ENCODE assay signal across 13 mouse cellular contexts in genomic region chr8:117061180-117061880, GRCm38 (mm10). TPM values are rescaled to one million over a fixed set of nuclear protein-coding genes. Genes with fewer than 3 reads are reported as not detected.
DNase-seq lines count a peak whose midpoint lies in the region; ATAC-seq and TF ChIP-seq lines count a peak whose summit lies in the region.
"Had no signal": no experiment of that assay in that cellular context is flagged by ENCODE, and none has a peak within 500 bp of the region (broad histone marks: within the 10 kb centered on the region; RNA-seq: fewer than 3 reads in every experiment).

No protein-coding gene starts in this region.

- H3K36me3 ChIP-seq in forebrain, embryonic 14.5 days (ENCODE audit: control insufficient read depth, insufficient read depth, low read length) = no peaks in the 10 kb centered on the region
- H3K36me3 ChIP-seq in forebrain, embryonic 15.5 days = no peaks in the 10 kb centered on the region
- no peaks in the 10 kb centered on the region for H3K36me3 ChIP-seq in midbrain, postnatal 0 days (ENCODE audit: insufficient read depth, low read length)
- no peaks in the 10 kb centered on the region for H3K36me3 ChIP-seq in limb, embryonic 10.5 days
- H3K36me3 ChIP-seq in intestine, embryonic 16.5 days (ENCODE audit: control insufficient read depth, insufficient read depth, low read length) = no peaks in the 10 kb centered on the region
- H3K36me3 ChIP-seq: liver, embryonic 12.5 days had no signal

- peak; percentile 55 for DNase-seq in forebrain, embryonic 14.5 days (ENCODE audit: low spot score)
- peak; percentile 27 for DNase-seq in Muller cell, postnatal 12 days (ENCODE audit: inconsistent ontology term)
- DNase-seq in frontal cortex, postnatal 10 days (ENCODE audit: low spot score in 2 of 2) = peak; percentile 21 to 26
- DNase-seq in midbrain, postnatal 0 days (ENCODE audit: low spot score) = peak; percentile 45
- no peak for DNase-seq in spleen, postnatal 4 days (ENCODE audit: low spot score in 2 of 2)
- no peak for DNase-seq in limb, embryonic 10.5 days (ENCODE audit: low spot score)
- DNase-seq: cerebellum, adult 8-10 months had no signal

- no peak overlapping the region for H3K27ac ChIP-seq in forebrain, embryonic 14.5 days (ENCODE audit: low read depth, low read length)
- no peak overlapping the region for H3K27ac ChIP-seq in forebrain, embryonic 15.5 days (replicated peaks)
- H3K27ac ChIP-seq in midbrain, postnatal 0 days (ENCODE audit: low read depth, low read length) = peak overlapping the region; percentile 38; the same call in 1 of the 2 replicates
- no peak overlapping the region for H3K27ac ChIP-seq in limb, embryonic 10.5 days
- H3K27ac ChIP-seq in intestine, embryonic 16.5 days (ENCODE audit: low read length) = no peak overlapping the region
- H3K27ac ChIP-seq: liver, embryonic 12.5 days had no signal

- no peak for ATAC-seq in forebrain, embryonic 14.5 days
- ATAC-seq in forebrain, embryonic 15.5 days (replicated peaks) = no peak
- no peak for ATAC-seq in midbrain, postnatal 0 days (ENCODE audit: low FRiP score)
- ATAC-seq in intestine, embryonic 16.5 days = no peak
- ATAC-seq: liver, embryonic 12.5 days had no signal

- TF ChIP-seq CTCF in midbrain, postnatal 0 days (IDR thresholded peaks at IDR 0.05) = no peak

- 63% methylated on average over 13 of the region's 13 CpGs for WGBS in forebrain, embryonic 14.5 days
- WGBS in forebrain, embryonic 15.5 days = 67% methylated on average over 13 of the region's 13 CpGs
- 46% methylated on average over 13 of the region's 13 CpGs for WGBS in midbrain, postnatal 0 days
- WGBS in limb, embryonic 10.5 days = 68% methylated on average over 13 of the region's 13 CpGs
- 68% methylated on average over 13 of the region's 13 CpGs for WGBS in intestine, embryonic 16.5 days

- H3K4me1 ChIP-seq in forebrain, embryonic 14.5 days (ENCODE audit: control insufficient read depth, insufficient read depth, low read length) = no peaks in the 10 kb centered on the region
- H3K4me1 ChIP-seq in forebrain, embryonic 15.5 days = no peaks in the 10 kb centered on the region
- H3K4me1 ChIP-seq in midbrain, postnatal 0 days (ENCODE audit: insufficient read depth, low read length) = no peaks in the 10 kb centered on the region
- 0 out of 2 replicates have a peak, but pooled peaks cover 3% of the 10 kb centered on the region for H3K4me1 ChIP-seq in limb, embryonic 10.5 days
- H3K4me1 ChIP-seq in intestine, embryonic 16.5 days (ENCODE audit: control insufficient read depth, insufficient read depth, low read length) = no peaks in the 10 kb centered on the region
- H3K4me1 ChIP-seq: liver, embryonic 12.5 days had no signal

- H3K9me3 ChIP-seq in forebrain, embryonic 14.5 days (replicated peaks; ENCODE audit: control insufficient read depth, low read length) = no peaks in the 10 kb centered on the region; the same call in 1 of the 2 replicates
- H3K9me3 ChIP-seq in forebrain, embryonic 15.5 days = no peaks in the 10 kb centered on the region
- peaks cover 3% of the 10 kb centered on the region; the same call in 1 of the 2 replicates for H3K9me3 ChIP-seq in midbrain, postnatal 0 days (ENCODE audit: low read length)
- H3K9me3 ChIP-seq in limb, embryonic 10.5 days (replicated peaks) = no peaks in the 10 kb centered on the region; the same call in 1 of the 2 replicates
- H3K9me3 ChIP-seq in intestine, embryonic 16.5 days (ENCODE audit: control insufficient read depth, low read length) = peaks cover 6% of the 10 kb centered on the region; the same call in 1 of the 2 replicates
- H3K9me3 ChIP-seq: liver, embryonic 12.5 days had no signal

- no peak overlapping the region for H3K9ac ChIP-seq in forebrain, embryonic 14.5 days (ENCODE audit: low read length)
- H3K9ac ChIP-seq in forebrain, embryonic 15.5 days (replicated peaks) = no peak overlapping the region
- H3K9ac ChIP-seq in midbrain, postnatal 0 days (replicated peaks; ENCODE audit: low read length, poor library complexity, severe bottlenecking) = no peak overlapping the region
- no peak overlapping the region for H3K9ac ChIP-seq in intestine, embryonic 16.5 days (ENCODE audit: low read depth, low read length)
- H3K9ac ChIP-seq: liver, embryonic 12.5 days had no signal

- no peaks in the 10 kb centered on the region for H3K27me3 ChIP-seq in forebrain, embryonic 14.5 days (replicated peaks; ENCODE audit: control insufficient read depth, insufficient read depth, low read length)
- H3K27me3 ChIP-seq in forebrain, embryonic 15.5 days = no peaks in the 10 kb centered on the region
- no peaks in the 10 kb centered on the region for H3K27me3 ChIP-seq in midbrain, postnatal 0 days (ENCODE audit: insufficient read depth, low read length)
- H3K27me3 ChIP-seq in limb, embryonic 10.5 days (ENCODE audit: low read depth, poor library complexity, severe bottlenecking) = no peaks in the 10 kb centered on the region
- no peaks in the 10 kb centered on the region; the same call in 1 of the 2 replicates for H3K27me3 ChIP-seq in intestine, embryonic 16.5 days (replicated peaks; ENCODE audit: control insufficient read depth, insufficient read depth, low read length)

- no peak overlapping the region for H3K4me2 ChIP-seq in forebrain, embryonic 14.5 days (ENCODE audit: low read length)
- no peak overlapping the region for H3K4me2 ChIP-seq in forebrain, embryonic 15.5 days (replicated peaks)
- no peak overlapping the region for H3K4me2 ChIP-seq in midbrain, postnatal 0 days (ENCODE audit: low read depth, low read length, poor library complexity, severe bottlenecking)
- no peak overlapping the region for H3K4me2 ChIP-seq in intestine, embryonic 16.5 days (ENCODE audit: low read depth, low read length)
- H3K4me2 ChIP-seq: liver, embryonic 12.5 days had no signal

- H3K4me3 ChIP-seq in forebrain, embryonic 14.5 days (ENCODE audit: low read depth, low read length) = no peak overlapping the region
- H3K4me3 ChIP-seq in forebrain, embryonic 15.5 days = no peak overlapping the region
- no peak overlapping the region for H3K4me3 ChIP-seq in midbrain, postnatal 0 days (ENCODE audit: low read depth, low read length)
- no peak overlapping the region for H3K4me3 ChIP-seq in limb, embryonic 10.5 days
- no peak overlapping the region for H3K4me3 ChIP-seq in intestine, embryonic 16.5 days (ENCODE audit: low read length)
- H3K4me3 ChIP-seq: liver, embryonic 12.5 days had no signal

RNA-seq across cellular contexts. Expression of gene Pkd1l2, which starts 20.9 kb away (rescaled TPM):
- polyA plus RNA-seq in forebrain, embryonic 14.5 days (2014; fragmentation: Nextera tagmentation; extraction: Ambion mirVana) = not detected in 2 replicates
- polyA plus RNA-seq in forebrain, embryonic 15.5 days (2015; fragmentation: Nextera tagmentation; extraction: Ambion mirVana) = not detected in 2 replicates
- total RNA-seq in midbrain, postnatal 0 days (2014; rRNA removed) = under 0.01 and 0.42 TPM in 2 replicates
- 0.16 and 0.17 TPM in 2 replicates for polyA plus RNA-seq in midbrain, postnatal 0 days (2015; fragmentation: Nextera tagmentation; extraction: Ambion mirVana)
- polyA plus RNA-seq in limb, embryonic 10.5 days (2016; fragmentation: Nextera tagmentation; extraction: Ambion mirVana) = not detected in 2 replicates
- polyA plus RNA-seq in intestine, embryonic 16.5 days (2015; fragmentation: Nextera tagmentation; extraction: Ambion mirVana) = 0.18 and 0.28 TPM in 2 replicates
- total RNA-seq: granulocyte monocyte progenitor cell, adult 5-6 weeks; hematopoietic stem cell, adult 5-6 weeks had no signal

RNA-seq across cellular contexts. Expression of gene Bco1, which starts 34.3 kb away (rescaled TPM):
- polyA plus RNA-seq in forebrain, embryonic 14.5 days (2014; fragmentation: Nextera tagmentation; extraction: Ambion mirVana) = 0.12 TPM in 1 of 2 replicates, not detected in the other
- polyA plus RNA-seq in forebrain, embryonic 15.5 days (2015; fragmentation: Nextera tagmentation; extraction: Ambion mirVana) = 0.08 and 0.11 TPM in 2 replicates
- total RNA-seq in midbrain, postnatal 0 days (2014; rRNA removed) = 0.14 and 0.27 TPM in 2 replicates
- 0.32 and 0.52 TPM in 2 replicates for polyA plus RNA-seq in midbrain, postnatal 0 days (2015; fragmentation: Nextera tagmentation; extraction: Ambion mirVana)
- polyA plus RNA-seq in limb, embryonic 10.5 days (2016; fragmentation: Nextera tagmentation; extraction: Ambion mirVana) = not detected in 2 replicates
- polyA plus RNA-seq in intestine, embryonic 16.5 days (2015; fragmentation: Nextera tagmentation; extraction: Ambion mirVana) = 1.2 TPM in 2 replicates
- total RNA-seq: megakaryocyte, adult 5-6 weeks had no signal

Comparison
In these comparisons a context has a peak if more than half of its experiments do, and no peak if none do; other contexts are left out.
1. DNase-seq: peak in forebrain, embryonic 14.5 days (single experiment), Muller cell, postnatal 12 days (single experiment), frontal cortex, postnatal 10 days (2 of 2) and midbrain, postnatal 0 days (single experiment); none in spleen, postnatal 4 days (0 of 2) and limb, embryonic 10.5 days (single experiment).